Mouse (Mus musculus) CH12.LX (cell line): ENCODE measurements around the gene Ift140. TPM values are rescaled to one million over a fixed set of nuclear protein-coding genes. Genes with fewer than 3 reads are reported as not detected.

Experiments used
- DNase-seq: peaks from one replicate; pipeline ENCODE4 v3.0.0-alpha.2; 2013; ENCODE audit errors: extremely low read depth
- H3K27ac ChIP-seq: 2 replicates; pipeline ENCODE4 v1.5.1; 2012; ENCODE audit warnings: low read depth, mild to moderate bottlenecking, control low read depth, moderate library complexity; ENCODE audit not compliant: insufficient read depth
- H3K27me3 ChIP-seq: replicated peaks from 2 replicates; pipeline ENCODE3; 2012; ENCODE audit warnings: inconsistent platforms
- H3K36me3 ChIP-seq, 2 experiments: replicated peaks in 1 of 2; 2 replicates each; pipeline versions ENCODE3 to v1.6.1; 2012; ENCODE audit warnings: inconsistent platforms in 1 of 2, low read length in 1 of 2, mild to moderate bottlenecking in 1 of 2, mixed read lengths in 1 of 2, moderate library complexity in 1 of 2; ENCODE audit not compliant: control insufficient read depth in 1 of 2, insufficient read depth in 1 of 2
- H3K4me1 ChIP-seq, 2 experiments: 2 replicates each; pipeline ENCODE4 v1.6.1; 2012; ENCODE audit warnings: inconsistent platforms in 1 of 2, moderate library complexity in 1 of 2; ENCODE audit not compliant: insufficient read depth in 2 of 2, control insufficient read depth in 1 of 2
- H3K4me2 ChIP-seq: 2 replicates; pipeline ENCODE4 v1.6.1; 2012; ENCODE audit warnings: low read depth, mild to moderate bottlenecking, control low read depth; ENCODE audit not compliant: poor library complexity, insufficient read depth, severe bottlenecking
- H3K4me3 ChIP-seq, 3 experiments: fragments of 150-350 bp in 1 of 3; sonication (generic) in 1 of 3; replicated peaks in 1 of 3; 2 replicates each; pipeline versions ENCODE3 to v1.5.1; 2011 to 2012; ENCODE audit warnings: low read depth in 2 of 3, low read length in 2 of 3, mild to moderate bottlenecking in 2 of 3, moderate library complexity in 2 of 3, control low read depth in 1 of 3, improper control_type of control experiment in 1 of 3, inconsistent platforms in 1 of 3, mixed read lengths in 1 of 3; ENCODE audit not compliant: poor library complexity in 1 of 3
- H3K79me2 ChIP-seq: replicated peaks from 2 replicates; pipeline ENCODE4 v1.6.1; 2012; ENCODE audit warnings: mild to moderate bottlenecking, moderate library complexity; ENCODE audit not compliant: control insufficient read depth, poor library complexity, insufficient read depth, severe bottlenecking; ENCODE audit errors: extremely low read depth
- H3K9ac ChIP-seq: 2 replicates; pipeline ENCODE4 v1.6.1; 2012; ENCODE audit warnings: low read depth, mild to moderate bottlenecking, control low read depth, moderate library complexity; ENCODE audit not compliant: insufficient read depth
- H3K9me3 ChIP-seq: replicated peaks from 2 replicates; pipeline ENCODE3; 2012; ENCODE audit warnings: low read length, inconsistent platforms, mixed read lengths
- BHLHE40 ChIP-seq: IDR thresholded peaks from 2 replicates; pipeline ENCODE4 v1.6.1; 2011; ENCODE audit warnings: mild to moderate bottlenecking, low read depth, low read length, improper control_type of control experiment
- CHD1 ChIP-seq: IDR thresholded peaks from 2 replicates; pipeline ENCODE4 v1.6.1; 2012; ENCODE audit warnings: low read depth, low read length, improper control_type of control experiment, inconsistent platforms
- CTCF ChIP-seq, 2 experiments: IDR thresholded peaks in 1 of 2; conservative IDR thresholded peaks in 1 of 2; 2 replicates each; pipeline ENCODE4 v1.5.1; 2011 to 2012; ENCODE audit warnings: low read depth in 2 of 2, low read length in 2 of 2, improper control_type of control experiment in 1 of 2, inconsistent platforms in 1 of 2, mild to moderate bottlenecking in 1 of 2, moderate library complexity in 1 of 2
- E2F4 ChIP-seq: IDR thresholded peaks from 2 replicates; pipeline ENCODE4 v1.6.1; 2011; ENCODE audit warnings: low read depth, low read length, improper control_type of control experiment; ENCODE audit not compliant: insufficient replicate concordance
- ELF1 ChIP-seq: IDR thresholded peaks from 2 replicates; pipeline ENCODE4 v1.6.1; 2014; ENCODE audit warnings: low read depth, mild to moderate bottlenecking, inconsistent platforms, low read length, improper control_type of control experiment
- EP300 ChIP-seq: IDR thresholded peaks from 2 replicates; pipeline ENCODE4 v1.6.1; 2011; ENCODE audit warnings: low read length, improper control_type of control experiment
- ETS1 ChIP-seq: conservative IDR thresholded peaks from 2 replicates; pipeline ENCODE4 v1.6.1; 2012; ENCODE audit warnings: low read depth, mild to moderate bottlenecking, inconsistent platforms, low read length, improper control_type of control experiment, moderate library complexity
- GABPA ChIP-seq: IDR thresholded peaks from 2 replicates; pipeline ENCODE4 v1.6.1; 2012; ENCODE audit warnings: low read depth, low read length, improper control_type of control experiment, inconsistent platforms; ENCODE audit not compliant: insufficient replicate concordance
- HCFC1 ChIP-seq: IDR thresholded peaks from 2 replicates; pipeline ENCODE4 v1.6.1; 2012; ENCODE audit warnings: low read depth, mild to moderate bottlenecking, inconsistent platforms, low read length, improper control_type of control experiment
- IRF4 ChIP-seq: IDR thresholded peaks from 2 replicates; pipeline ENCODE4 v1.6.1; 2014; ENCODE audit warnings: low read depth, mild to moderate bottlenecking, inconsistent platforms, low read length, improper control_type of control experiment
- JUN ChIP-seq: IDR thresholded peaks from 2 replicates; pipeline ENCODE4 v1.6.1; 2011; ENCODE audit warnings: low read depth, mild to moderate bottlenecking, low read length, improper control_type of control experiment, moderate library complexity; ENCODE audit not compliant: insufficient read depth
- MAFK ChIP-seq: IDR thresholded peaks from 2 replicates; pipeline ENCODE4 v1.6.1; 2011; ENCODE audit warnings: low read length, improper control_type of control experiment; ENCODE audit not compliant: insufficient replicate concordance
- MYC ChIP-seq: IDR thresholded peaks from 2 replicates; pipeline ENCODE4 v1.6.1; 2011; ENCODE audit warnings: low read depth, mild to moderate bottlenecking, improper control_type of control experiment, low read length
- POLR2AphosphoS2 ChIP-seq: IDR thresholded peaks from 2 replicates; pipeline ENCODE4 v1.6.1; 2011; ENCODE audit warnings: low read depth, low read length, improper control_type of control experiment
- RAD21 ChIP-seq: IDR thresholded peaks from 2 replicates; pipeline ENCODE4 v1.6.1; 2011; ENCODE audit warnings: low read depth, mild to moderate bottlenecking, low read length, improper control_type of control experiment, moderate library complexity
- SIN3A ChIP-seq: IDR thresholded peaks from 2 replicates; pipeline ENCODE4 v1.6.1; 2012; ENCODE audit warnings: low read length, improper control_type of control experiment, inconsistent platforms
- SMC3 ChIP-seq: IDR thresholded peaks from 2 replicates; pipeline ENCODE4 v1.6.1; 2011; ENCODE audit warnings: low read depth, low read length, improper control_type of control experiment
- TBP ChIP-seq: conservative IDR thresholded peaks from 2 replicates; pipeline ENCODE4 v1.6.1; 2011; ENCODE audit warnings: low read depth, low read length, improper control_type of control experiment
- TCF12 ChIP-seq: IDR thresholded peaks from 2 replicates; pipeline ENCODE4 v1.6.1; 2014; ENCODE audit warnings: low read depth, mild to moderate bottlenecking, inconsistent platforms, low read length, improper control_type of control experiment
- UBTF ChIP-seq: IDR thresholded peaks from 2 replicates; pipeline ENCODE4 v1.6.1; 2012; ENCODE audit warnings: low read depth, mild to moderate bottlenecking, inconsistent platforms, low read length, improper control_type of control experiment, moderate library complexity
- ZC3H11A ChIP-seq: IDR thresholded peaks from 2 replicates; pipeline ENCODE4 v1.6.1; 2012; ENCODE audit warnings: low read depth, mild to moderate bottlenecking, inconsistent platforms, low read length, improper control_type of control experiment
- ZMIZ1 ChIP-seq: IDR thresholded peaks from 2 replicates; pipeline ENCODE4 v1.6.1; 2012; ENCODE audit warnings: low read depth, mild to moderate bottlenecking, inconsistent platforms, low read length, improper control_type of control experiment
- ZNF384 ChIP-seq: IDR thresholded peaks from 2 replicates; pipeline ENCODE4 v1.6.1; 2012; ENCODE audit warnings: low read depth, low read length, improper control_type of control experiment, inconsistent platforms
- dilution Hi-C: fragments of 300-500 bp; cut with MboI; formaldehyde crosslinking; loops from 2 replicates; pipeline ENCODE4 v1.14.3; 2020; ENCODE audit warnings: low sequenced_read_pairs; ENCODE audit not compliant: extremely low pct_unique_long_range_greater_than_20kb, extremely low pct_ligation_motif_present
- in situ Hi-C: fragments of 300-500 bp; cut with MboI; formaldehyde crosslinking; loops from 3 replicates; pipeline ENCODE4 v1.14.3; 2019; ENCODE audit warnings: low sequenced_read_pairs, low pct_ligation_motif_present, low pct_unique_long_range_greater_than_20kb, mixed read lengths
- polyA plus RNA-seq: library from polyadenylated mRNA; unstranded; fragments of >175 nt; gene quantifications from 2 replicates; pipeline ENCODE4 v1.2.1, GENCODE M21; 2012; ENCODE audit warnings: low read depth; ENCODE audit not compliant: insufficient read length
- total RNA-seq, 2 experiments: library from RNA; depleted of rRNA; stranded (reverse); fragments of 300-350 nt in 1 of 2; fragments of >200 nt in 1 of 2; gene quantifications; 2 replicates each; pipeline ENCODE4 v1.2.3; 2012 to 2014

Gene Ift140
- total and polyA plus RNA-seq, 3 experiments, result 24.4 to 34.8 (median 26.4) TPM

DNA sequence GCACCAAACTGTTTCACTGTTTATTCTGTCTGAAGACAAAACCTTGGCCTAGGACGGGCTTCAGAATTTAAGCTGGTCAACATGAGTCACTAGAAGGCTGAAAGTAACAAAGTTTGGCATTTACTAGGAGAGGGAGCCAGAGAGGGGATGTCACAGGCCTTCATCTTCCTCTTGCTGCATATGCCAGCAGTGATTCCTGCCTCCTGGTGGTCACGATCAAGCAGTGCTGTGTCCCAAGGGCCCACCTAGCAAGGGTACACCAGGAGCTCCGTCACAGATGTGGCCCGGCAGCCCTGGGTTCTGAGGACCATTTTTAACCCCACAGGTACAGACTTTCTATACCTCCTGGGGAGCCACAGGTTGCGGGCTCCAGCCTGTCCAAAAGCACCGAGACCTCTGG, 41.2 kb downstream of the Ift140 start:
- Histone ChIP-seq H3K79me2 (no peaks in the 10 kb centered on the region), H3K4me1 (peaks cover 7 to 19% of the 10 kb centered on the region in 2 experiments), H3K27ac (no peak overlapping the region), H3K27me3 (no peaks in the 10 kb centered on the region), H3K4me3 (no peak overlapping the region), H3K4me2 (no peak overlapping the region), H3K36me3 (peaks cover 38 to 96% of the 10 kb centered on the region in 2 experiments), H3K9me3 (no peaks in the 10 kb centered on the region), H3K9ac (no peak overlapping the region)
- dilution Hi-C loops (no loop called here), in situ Hi-C loops (no loop called here)
- no peak for DNase-seq
- no peak for TF ChIP-seq EP300
- no peak for TF ChIP-seq HCFC1
- peak; percentile 5 for TF ChIP-seq RAD21
- no peak for TF ChIP-seq ZC3H11A
- peak in 1 of 2 experiments; percentile 35; a peak in 2 of 4 replicates for TF ChIP-seq CTCF (conservative IDR thresholded peaks at IDR 0.05 in 1 of 2, IDR thresholded peaks at IDR 0.05 in 1 of 2; ENCODE audit: low read depth in 2 of 2, low read length in 2 of 2)
- TF ChIP-seq SMC3, result peak; percentile 39

DNA sequence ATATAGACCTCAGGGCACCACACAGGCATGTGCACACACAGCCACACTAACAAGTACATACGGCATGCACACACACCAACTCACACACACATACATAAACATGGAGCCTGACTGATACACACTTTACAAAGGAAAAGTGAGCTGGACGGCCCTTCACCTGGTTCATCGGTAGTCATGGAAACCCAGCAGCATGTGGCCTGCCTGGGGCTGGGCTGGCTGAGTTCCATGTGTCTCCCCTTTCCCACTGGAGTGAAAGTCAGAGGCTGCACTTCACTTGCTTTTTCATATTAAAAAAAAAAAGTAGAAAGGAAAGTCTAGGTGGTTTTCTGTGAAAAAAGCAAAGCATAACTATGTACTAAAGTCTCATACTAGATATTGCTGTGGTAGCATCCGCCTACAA, 47.4 kb downstream of the Ift140 start:
- H3K27me3 ChIP-seq, result no peaks in the 10 kb centered on the region
- H3K9me3 ChIP-seq, result no peaks in the 10 kb centered on the region
- in situ Hi-C loops, result no loop called here
- peaks cover 12 to 31% of the 10 kb centered on the region in 2 experiments for H3K4me1 ChIP-seq
- H3K4me2 ChIP-seq, result no peak overlapping the region
- no peak for TF ChIP-seq MAFK
- no peak for TF ChIP-seq ZMIZ1
- no peak for TF ChIP-seq JUN
- no peak for TF ChIP-seq GABPA
- no peak for TF ChIP-seq HCFC1
- no peak for TF ChIP-seq IRF4
- no peak for TF ChIP-seq POLR2AphosphoS2
- TF ChIP-seq UBTF, result no peak
- TF ChIP-seq TCF12, result no peak
- no peak for TF ChIP-seq MYC
- no peak for TF ChIP-seq CTCF (conservative IDR thresholded peaks at IDR 0.05 in 1 of 2, IDR thresholded peaks at IDR 0.05 in 1 of 2; ENCODE audit: low read depth in 2 of 2, low read length in 2 of 2)
- no peak for TF ChIP-seq CHD1
- TF ChIP-seq ELF1, result no peak
- no peak for TF ChIP-seq BHLHE40
- no peak for TF ChIP-seq SIN3A
- TF ChIP-seq ZNF384, result no peak
- no peak for TF ChIP-seq E2F4
- no peak for TF ChIP-seq ETS1
- TF ChIP-seq TBP, result no peak
- no peak overlapping the region for H3K9ac ChIP-seq
- no peak for DNase-seq
- peaks cover 30 to 90% of the 10 kb centered on the region in 2 experiments for H3K36me3 ChIP-seq
- H3K79me2 ChIP-seq, result no peaks in the 10 kb centered on the region
- dilution Hi-C loops, result no loop called here
- no peak overlapping the region for H3K4me3 ChIP-seq
- no peak overlapping the region for H3K27ac ChIP-seq
